Mouse (Mus musculus) myocyte (in vitro differentiated cells): ENCODE measurements around the gene Hmga2.

Source experiments
- CEBPB ChIP-seq: IDR thresholded peaks from 2 replicates; pipeline ENCODE4 v1.6.1; 2011; ENCODE audit warnings: mild to moderate bottlenecking, moderate library complexity; ENCODE audit not compliant: poor library complexity, insufficient read depth, severe bottlenecking
- E2F4 ChIP-seq: IDR thresholded peaks from one replicate; pipeline ENCODE4 v1.6.1; 2011; ENCODE audit warnings: mild to moderate bottlenecking, control low read depth, moderate library complexity; ENCODE audit not compliant: insufficient read depth
- MAX ChIP-seq: IDR thresholded peaks from one replicate; pipeline ENCODE4 v1.6.1; 2011; ENCODE audit warnings: low read depth, mild to moderate bottlenecking, control low read depth
- MYOG ChIP-seq, 3 experiments: IDR thresholded peaks; one replicate each; pipeline ENCODE4 v1.6.1; 2011; ENCODE audit warnings: control low read depth in 2 of 3, low read depth in 2 of 3, mild to moderate bottlenecking in 2 of 3; ENCODE audit not compliant: insufficient read length in 2 of 3, control insufficient read depth in 1 of 3, insufficient read depth in 1 of 3
- POLR2A ChIP-seq: IDR thresholded peaks from one replicate; pipeline ENCODE4 v1.6.1; 2011; ENCODE audit warnings: low read depth, mild to moderate bottlenecking, control low read depth, moderate library complexity; ENCODE audit not compliant: insufficient read length
- REST ChIP-seq: IDR thresholded peaks from one replicate; pipeline ENCODE4 v1.6.1; 2011; ENCODE audit warnings: mild to moderate bottlenecking, control low read depth, moderate library complexity; ENCODE audit not compliant: insufficient read depth, insufficient read length
- TCF12 ChIP-seq: IDR thresholded peaks from one replicate; pipeline ENCODE4 v1.6.1; 2011; ENCODE audit warnings: mild to moderate bottlenecking, control low read depth; ENCODE audit not compliant: poor library complexity, insufficient read depth, severe bottlenecking
- USF1 ChIP-seq: IDR thresholded peaks from one replicate; pipeline ENCODE4 v1.6.1; 2011; ENCODE audit warnings: low read depth, mild to moderate bottlenecking, control low read depth, moderate library complexity

DNA sequence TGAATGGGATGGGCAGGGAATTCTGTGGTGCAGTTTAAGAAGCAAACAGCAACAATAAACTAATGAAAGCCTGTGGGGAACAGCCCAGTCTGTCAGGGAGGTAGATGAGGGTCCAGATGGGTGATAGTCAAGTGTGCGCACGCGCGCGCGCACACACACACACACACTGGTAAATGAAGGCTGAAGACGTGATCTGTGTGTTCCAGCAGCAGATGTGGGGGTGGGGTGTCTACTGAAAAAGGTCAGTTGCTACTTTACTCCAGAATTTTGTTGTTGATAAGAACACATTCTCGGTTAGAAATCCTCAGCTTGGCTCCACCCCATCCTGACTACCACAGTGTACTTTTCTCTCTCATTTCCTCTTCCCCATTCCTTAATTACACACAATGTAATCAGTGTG is 17.4 kb downstream of the Hmga2 start:
- TF ChIP-seq TCF12 (no peak), POLR2A (no peak), E2F4 (no peak), USF1 (no peak), MAX (no peak), MYOG (IDR thresholded peaks at IDR 0.05; ENCODE audit: control insufficient read depth in 1 of 3, insufficient read depth in 1 of 3, insufficient read length in 2 of 3, low read depth in 2 of 3) (no peak), CEBPB (no peak), REST (no peak)
